Mouse (Mus musculus): ENCODE results near the gene Stox2. TPM values are rescaled to one million over a fixed set of nuclear protein-coding genes. Genes with fewer than 3 reads are reported as not detected.

Gene Stox2
- polyA plus RNA-seq, 1 experiment: 2.2 TPM

- WGBS: 91% methylated on average over 2 of the region's 2 CpGs
- H3K4me1 ChIP-seq (ENCODE audit: control insufficient read depth, insufficient read depth, low read length): no peaks in the 10 kb centered on the region
- TF ChIP-seq CTCF (conservative IDR thresholded peaks at IDR 0.05; ENCODE audit: insufficient read depth, insufficient read length, low read depth, low read length) (no peak), POLR2A (IDR thresholded peaks at IDR 0.05; ENCODE audit: low read depth, low read length) (no peak)
- H3K27me3 ChIP-seq (replicated peaks; ENCODE audit: control insufficient read depth, insufficient read depth, low read length): no peaks in the 10 kb centered on the region
- H3K36me3 ChIP-seq (ENCODE audit: control insufficient read depth, insufficient read depth, low read length): no peaks in the 10 kb centered on the region
- H3K27ac ChIP-seq (ENCODE audit: insufficient read depth, low read depth, low read length): no peak overlapping the region
- H3K4me3 ChIP-seq (ENCODE audit: insufficient read depth, low read depth, low read length): no peak overlapping the region
- DNase-seq: no peak
Observed at GRCm38 (mm10) chr8:47178785-47179184, 267.4 kb downstream of the Stox2 start.

DNA sequence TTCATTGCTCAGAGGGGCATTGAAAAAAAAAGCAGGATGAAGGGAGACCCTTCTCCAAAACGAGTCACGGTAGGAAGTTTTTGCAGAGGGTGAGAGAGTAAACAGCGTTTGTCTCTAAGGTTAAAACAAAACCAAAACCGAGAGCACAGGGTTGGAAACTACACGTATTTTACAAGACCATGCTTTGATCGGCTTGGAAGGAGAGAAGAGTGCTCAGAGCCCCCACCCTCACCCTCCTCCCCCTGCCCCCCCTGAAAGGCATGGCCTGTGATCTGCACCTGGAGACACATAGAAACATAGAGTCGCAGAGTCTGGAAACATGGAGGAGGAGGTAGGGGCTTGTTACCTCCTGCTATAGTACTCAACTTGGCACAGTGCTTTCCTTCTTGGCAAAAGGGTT, 272.3 kb downstream of the Stox2 start:
- no peak for TF ChIP-seq CTCF (conservative IDR thresholded peaks at IDR 0.05; ENCODE audit: insufficient read depth, insufficient read length, low read depth, low read length)
- no peak for TF ChIP-seq POLR2A (IDR thresholded peaks at IDR 0.05; ENCODE audit: low read depth, low read length)
- DNase-seq: no peak
- Histone ChIP-seq H3K4me1 (ENCODE audit: control insufficient read depth, insufficient read depth, low read length) (no peaks in the 10 kb centered on the region), H3K4me3 (ENCODE audit: insufficient read depth, low read depth, low read length) (no peak overlapping the region), H3K27me3 (replicated peaks; ENCODE audit: control insufficient read depth, insufficient read depth, low read length) (no peaks in the 10 kb centered on the region), H3K36me3 (ENCODE audit: control insufficient read depth, insufficient read depth, low read length) (no peaks in the 10 kb centered on the region), H3K27ac (ENCODE audit: insufficient read depth, low read depth, low read length) (no peak overlapping the region)
- 71% methylated on average over 7 of the region's 7 CpGs for WGBS

DNA sequence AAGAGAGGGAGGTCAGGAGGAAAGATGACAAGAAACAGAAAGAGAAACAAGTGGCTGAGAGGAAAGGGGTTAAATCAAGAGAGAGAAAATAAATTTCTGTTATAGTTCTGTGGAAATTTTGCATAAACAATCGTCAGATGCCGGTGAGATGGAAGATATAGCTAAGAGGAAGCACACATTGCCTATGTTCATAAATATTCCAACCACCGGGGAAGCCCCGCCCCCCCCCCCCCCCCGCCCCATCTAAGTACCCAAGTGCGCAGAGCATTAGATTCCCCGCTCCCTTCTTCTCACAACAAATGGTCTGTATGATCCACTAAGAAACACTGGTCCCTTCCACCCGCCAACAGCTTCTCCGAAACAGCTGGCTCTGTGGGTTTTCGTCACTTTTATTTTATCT, 273.3 kb downstream of the Stox2 start:
- Histone ChIP-seq H3K27ac (ENCODE audit: insufficient read depth, low read depth, low read length) (no peak overlapping the region), H3K27me3 (replicated peaks; ENCODE audit: control insufficient read depth, insufficient read depth, low read length) (no peaks in the 10 kb centered on the region), H3K4me3 (ENCODE audit: insufficient read depth, low read depth, low read length) (no peak overlapping the region), H3K4me1 (ENCODE audit: control insufficient read depth, insufficient read depth, low read length) (no peaks in the 10 kb centered on the region), H3K36me3 (ENCODE audit: control insufficient read depth, insufficient read depth, low read length) (no peaks in the 10 kb centered on the region)
- TF ChIP-seq POLR2A (IDR thresholded peaks at IDR 0.05; ENCODE audit: low read depth, low read length) (no peak), CTCF (conservative IDR thresholded peaks at IDR 0.05; ENCODE audit: insufficient read depth, insufficient read length, low read depth, low read length) (no peak)
- DNase-seq: no peak
- 72% methylated on average over 10 of the region's 10 CpGs for whole genome bisulfite sequencing

- no peak for DNase-seq
- TF ChIP-seq CTCF (conservative IDR thresholded peaks at IDR 0.05; ENCODE audit: insufficient read depth, insufficient read length, low read depth, low read length): no peak
- no peak for TF ChIP-seq POLR2A (IDR thresholded peaks at IDR 0.05; ENCODE audit: low read depth, low read length)
- no peak overlapping the region for H3K27ac ChIP-seq (ENCODE audit: insufficient read depth, low read depth, low read length)
- H3K36me3 ChIP-seq (ENCODE audit: control insufficient read depth, insufficient read depth, low read length): no peaks in the 10 kb centered on the region
- 85% methylated on average over 3 of the region's 3 CpGs for WGBS
- no peaks in the 10 kb centered on the region for H3K27me3 ChIP-seq (replicated peaks; ENCODE audit: control insufficient read depth, insufficient read depth, low read length)
- no peaks in the 10 kb centered on the region for H3K4me1 ChIP-seq (ENCODE audit: control insufficient read depth, insufficient read depth, low read length)
- no peak overlapping the region for H3K4me3 ChIP-seq (ENCODE audit: insufficient read depth, low read depth, low read length)
Observed at GRCm38 (mm10) chr8:47160688-47161087, 285.5 kb downstream of the Stox2 start.

- no peak for TF ChIP-seq POLR2A (IDR thresholded peaks at IDR 0.05; ENCODE audit: low read depth, low read length)
- 0 out of 2 replicates have a peak, but pooled peaks have one; percentile 3 for TF ChIP-seq CTCF (conservative IDR thresholded peaks at IDR 0.05; ENCODE audit: insufficient read depth, insufficient read length, low read depth, low read length)
- no peaks in the 10 kb centered on the region for H3K36me3 ChIP-seq (ENCODE audit: control insufficient read depth, insufficient read depth, low read length)
- no peak overlapping the region for H3K4me3 ChIP-seq (ENCODE audit: insufficient read depth, low read depth, low read length)
Observed at GRCm38 (mm10) chr8:47154521-47154920, 291.6 kb downstream of the Stox2 start.

DNA sequence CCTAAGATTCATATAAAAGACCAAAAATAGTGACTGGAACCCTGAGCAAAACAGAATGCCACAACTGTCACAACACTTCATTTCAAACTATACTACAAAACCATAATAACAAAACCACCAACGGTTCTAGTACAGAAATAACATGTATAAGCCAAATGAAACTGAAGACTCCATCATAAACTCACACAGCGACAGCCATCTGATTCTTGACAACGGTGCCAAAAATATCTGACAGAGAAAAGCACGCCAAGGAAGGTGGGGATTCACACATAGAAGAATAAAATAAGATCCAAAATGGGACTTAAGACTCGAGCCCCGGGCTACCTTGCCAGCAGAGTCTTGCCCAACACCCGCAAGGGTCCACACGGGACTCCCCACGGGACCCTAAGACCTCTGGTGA, 300.9 kb downstream of the Stox2 start:
- no peaks in the 10 kb centered on the region for H3K27me3 ChIP-seq (replicated peaks; ENCODE audit: control insufficient read depth, insufficient read depth, low read length)
- WGBS: 95% methylated on average over 9 of the region's 9 CpGs

More at GRCm38 (mm10) chr8:47154521-47154920, 291.6 kb downstream of the Stox2 start:
- no peak for DNase-seq
- H3K27me3 ChIP-seq (replicated peaks; ENCODE audit: control insufficient read depth, insufficient read depth, low read length): no peaks in the 10 kb centered on the region
- H3K27ac ChIP-seq (ENCODE audit: insufficient read depth, low read depth, low read length): no peak overlapping the region
- H3K4me1 ChIP-seq (ENCODE audit: control insufficient read depth, insufficient read depth, low read length): no peaks in the 10 kb centered on the region
- 95% methylated on average over 2 of the region's 2 CpGs for WGBS

GRCm38 (mm10) chr8:47136047-47136446, 310.1 kb downstream of the Stox2 start:
- Histone ChIP-seq H3K27ac (ENCODE audit: insufficient read depth, low read depth, low read length) (no peak overlapping the region), H3K4me1 (ENCODE audit: control insufficient read depth, insufficient read depth, low read length) (no peaks in the 10 kb centered on the region), H3K36me3 (ENCODE audit: control insufficient read depth, insufficient read depth, low read length) (no peaks in the 10 kb centered on the region), H3K4me3 (ENCODE audit: insufficient read depth, low read depth, low read length) (no peak overlapping the region), H3K27me3 (replicated peaks; ENCODE audit: control insufficient read depth, insufficient read depth, low read length) (no peaks in the 10 kb centered on the region)
- WGBS: 22% methylated on average over 5 of the region's 5 CpGs
- DNase-seq: no peak
- TF ChIP-seq POLR2A (IDR thresholded peaks at IDR 0.05; ENCODE audit: low read depth, low read length): no peak
- TF ChIP-seq CTCF (conservative IDR thresholded peaks at IDR 0.05; ENCODE audit: insufficient read depth, insufficient read length, low read depth, low read length): no peak

More for the DNA sequence above, 300.9 kb downstream of the Stox2 start:
- H3K27ac ChIP-seq (ENCODE audit: insufficient read depth, low read depth, low read length): no peak overlapping the region
- no peaks in the 10 kb centered on the region for H3K4me1 ChIP-seq (ENCODE audit: control insufficient read depth, insufficient read depth, low read length)
- no peaks in the 10 kb centered on the region for H3K36me3 ChIP-seq (ENCODE audit: control insufficient read depth, insufficient read depth, low read length)
- no peak for DNase-seq
- no peak for TF ChIP-seq POLR2A (IDR thresholded peaks at IDR 0.05; ENCODE audit: low read depth, low read length)
- no peak for TF ChIP-seq CTCF (conservative IDR thresholded peaks at IDR 0.05; ENCODE audit: insufficient read depth, insufficient read length, low read depth, low read length)
- no peak overlapping the region for H3K4me3 ChIP-seq (ENCODE audit: insufficient read depth, low read depth, low read length)
